Mouse (Mus musculus): ENCODE measurements around the gene Creb5. TPM values are rescaled to one million over a fixed set of nuclear protein-coding genes. Genes with fewer than 3 reads are reported as not detected.

Gene Creb5
- polyA plus RNA-seq, 1 experiment from 2014 or later: 3.2 TPM

GRCm38 (mm10) chr6:53562586-53562985 is 275.5 kb downstream of the Creb5 start:
- Histone ChIP-seq H3K4me2 (ENCODE audit: low read length) (no peak overlapping the region), H3K9ac (ENCODE audit: low read depth, low read length) (no peak overlapping the region), H3K36me3 (ENCODE audit: control insufficient read depth, insufficient read depth, low read length) (no peaks in the 10 kb centered on the region), H3K9me3 (ENCODE audit: control insufficient read depth, low read length) (no peaks in the 10 kb centered on the region), H3K4me3 (ENCODE audit: low read length) (no peak overlapping the region), H3K27ac (ENCODE audit: low read depth, low read length) (no peak overlapping the region), H3K4me1 (ENCODE audit: control insufficient read depth, insufficient read depth, low read depth, low read length) (no peaks in the 10 kb centered on the region; the same call in 1 of the 2 replicates), H3K27me3 (replicated peaks; ENCODE audit: control insufficient read depth, insufficient read depth, low read length) (no peaks in the 10 kb centered on the region)
- 71% methylated on average over 7 of the region's 7 CpGs for WGBS
- ATAC-seq: no peak

- Histone ChIP-seq H3K4me2 (ENCODE audit: low read length) (no peak overlapping the region), H3K4me3 (ENCODE audit: low read length) (no peak overlapping the region), H3K36me3 (ENCODE audit: control insufficient read depth, insufficient read depth, low read length) (no peaks in the 10 kb centered on the region), H3K27me3 (replicated peaks; ENCODE audit: control insufficient read depth, insufficient read depth, low read length) (no peaks in the 10 kb centered on the region), H3K27ac (ENCODE audit: low read depth, low read length) (no peak overlapping the region), H3K4me1 (ENCODE audit: control insufficient read depth, insufficient read depth, low read depth, low read length) (no peaks in the 10 kb centered on the region; the same call in 1 of the 2 replicates), H3K9ac (ENCODE audit: low read depth, low read length) (no peak overlapping the region), H3K9me3 (ENCODE audit: control insufficient read depth, low read length) (no peaks in the 10 kb centered on the region)
- 82% methylated on average over 16 of the region's 16 CpGs for WGBS
- ATAC-seq: no peak
These were observed 276.6 kb downstream of the Creb5 start for GRCm38 (mm10) chr6:53563546-53564185.

GRCm38 (mm10) chr6:53569436-53569835 is 282.4 kb downstream of the Creb5 start:
- H3K4me1 ChIP-seq (ENCODE audit: control insufficient read depth, insufficient read depth, low read depth, low read length): peaks cover 5% of the 10 kb centered on the region; the same call in 1 of the 2 replicates
- WGBS: 47% methylated on average over 3 of the region's 3 CpGs
- ATAC-seq: no peak

GRCm38 (mm10) chr6:53570906-53571305 is 283.8 kb downstream of the Creb5 start:
- Histone ChIP-seq H3K36me3 (ENCODE audit: control insufficient read depth, insufficient read depth, low read length) (no peaks in the 10 kb centered on the region), H3K27me3 (replicated peaks; ENCODE audit: control insufficient read depth, insufficient read depth, low read length) (no peaks in the 10 kb centered on the region), H3K9ac (ENCODE audit: low read depth, low read length) (no peak overlapping the region), H3K27ac (ENCODE audit: low read depth, low read length) (no peak overlapping the region), H3K4me1 (ENCODE audit: control insufficient read depth, insufficient read depth, low read depth, low read length) (peaks cover 5% of the 10 kb centered on the region; the same call in 1 of the 2 replicates), H3K9me3 (ENCODE audit: control insufficient read depth, low read length) (no peaks in the 10 kb centered on the region), H3K4me2 (ENCODE audit: low read length) (no peak overlapping the region), H3K4me3 (ENCODE audit: low read length) (no peak overlapping the region)
- 91% methylated on average over 4 of the region's 4 CpGs for WGBS
- no peak for ATAC-seq

More at GRCm38 (mm10) chr6:53569436-53569835, 282.4 kb downstream of the Creb5 start:
- Histone ChIP-seq H3K36me3 (ENCODE audit: control insufficient read depth, insufficient read depth, low read length) (no peaks in the 10 kb centered on the region), H3K27me3 (replicated peaks; ENCODE audit: control insufficient read depth, insufficient read depth, low read length) (no peaks in the 10 kb centered on the region), H3K27ac (ENCODE audit: low read depth, low read length) (no peak overlapping the region), H3K4me2 (ENCODE audit: low read length) (no peak overlapping the region), H3K4me3 (ENCODE audit: low read length) (no peak overlapping the region), H3K9me3 (ENCODE audit: control insufficient read depth, low read length) (no peaks in the 10 kb centered on the region), H3K9ac (ENCODE audit: low read depth, low read length) (no peak overlapping the region)

GRCm38 (mm10) chr6:53571571-53572122 is 284.6 kb downstream of the Creb5 start:
- WGBS: 88% methylated on average over 4 of the region's 4 CpGs
- H3K4me2 ChIP-seq (ENCODE audit: low read length): no peak overlapping the region
- H3K4me1 ChIP-seq (ENCODE audit: control insufficient read depth, insufficient read depth, low read depth, low read length): peaks cover 5% of the 10 kb centered on the region; the same call in 1 of the 2 replicates
- H3K4me3 ChIP-seq (ENCODE audit: low read length): no peak overlapping the region
- H3K9me3 ChIP-seq (ENCODE audit: control insufficient read depth, low read length): no peaks in the 10 kb centered on the region
- H3K9ac ChIP-seq (ENCODE audit: low read depth, low read length): no peak overlapping the region
- no peaks in the 10 kb centered on the region for H3K36me3 ChIP-seq (ENCODE audit: control insufficient read depth, insufficient read depth, low read length)
- H3K27me3 ChIP-seq (replicated peaks; ENCODE audit: control insufficient read depth, insufficient read depth, low read length): no peaks in the 10 kb centered on the region
- no peak for ATAC-seq
- no peak overlapping the region for H3K27ac ChIP-seq (ENCODE audit: low read depth, low read length)

GRCm38 (mm10) chr6:53572456-53572855 is 285.4 kb downstream of the Creb5 start:
- 69% methylated on average over 4 of the region's 4 CpGs for WGBS
- Histone ChIP-seq H3K27me3 (replicated peaks; ENCODE audit: control insufficient read depth, insufficient read depth, low read length) (no peaks in the 10 kb centered on the region), H3K9ac (ENCODE audit: low read depth, low read length) (no peak overlapping the region; the same call in 1 of the 2 replicates), H3K4me2 (ENCODE audit: low read length) (no peak overlapping the region), H3K4me3 (ENCODE audit: low read length) (no peak overlapping the region), H3K4me1 (ENCODE audit: control insufficient read depth, insufficient read depth, low read depth, low read length) (peaks cover 5% of the 10 kb centered on the region; the same call in 1 of the 2 replicates), H3K9me3 (ENCODE audit: control insufficient read depth, low read length) (no peaks in the 10 kb centered on the region), H3K36me3 (ENCODE audit: control insufficient read depth, insufficient read depth, low read length) (no peaks in the 10 kb centered on the region), H3K27ac (ENCODE audit: low read depth, low read length) (no peak overlapping the region; the same call in 1 of the 2 replicates)
- ATAC-seq: no peak

GRCm38 (mm10) chr6:53572979-53573710 is 286.1 kb downstream of the Creb5 start:
- no peaks in the 10 kb centered on the region for H3K9me3 ChIP-seq (ENCODE audit: control insufficient read depth, low read length)
- H3K27ac ChIP-seq (ENCODE audit: low read depth, low read length): peak overlapping the region; percentile 72
- WGBS: 5% methylated on average over 15 of the region's 16 CpGs
- H3K9ac ChIP-seq (ENCODE audit: low read depth, low read length): peak overlapping the region; percentile 63
- H3K36me3 ChIP-seq (ENCODE audit: control insufficient read depth, insufficient read depth, low read length): no peaks in the 10 kb centered on the region
- H3K4me2 ChIP-seq (ENCODE audit: low read length): peak overlapping the region; percentile 64
- peak; percentile 93 for ATAC-seq
- H3K27me3 ChIP-seq (replicated peaks; ENCODE audit: control insufficient read depth, insufficient read depth, low read length): no peaks in the 10 kb centered on the region
- peaks cover 5% of the 10 kb centered on the region; the same call in 1 of the 2 replicates for H3K4me1 ChIP-seq (ENCODE audit: control insufficient read depth, insufficient read depth, low read depth, low read length)
- peak overlapping the region; percentile 40 for H3K4me3 ChIP-seq (ENCODE audit: low read length)

- Histone ChIP-seq H3K4me2 (ENCODE audit: low read length) (peak overlapping the region; percentile 64), H3K9me3 (ENCODE audit: control insufficient read depth, low read length) (no peaks in the 10 kb centered on the region), H3K9ac (ENCODE audit: low read depth, low read length) (peak overlapping the region; percentile 63), H3K4me1 (ENCODE audit: control insufficient read depth, insufficient read depth, low read depth, low read length) (peaks cover 5% of the 10 kb centered on the region; the same call in 1 of the 2 replicates), H3K4me3 (ENCODE audit: low read length) (peak overlapping the region; percentile 40), H3K27ac (ENCODE audit: low read depth, low read length) (peak overlapping the region; percentile 72; the same call in 1 of the 2 replicates), H3K36me3 (ENCODE audit: control insufficient read depth, insufficient read depth, low read length) (no peaks in the 10 kb centered on the region), H3K27me3 (replicated peaks; ENCODE audit: control insufficient read depth, insufficient read depth, low read length) (no peaks in the 10 kb centered on the region)
- no peak for ATAC-seq
- WGBS: 7% methylated on average over 6 of the region's 6 CpGs
These were observed 286.6 kb downstream of the Creb5 start for GRCm38 (mm10) chr6:53573711-53574065.

GRCm38 (mm10) chr6:53574097-53574496 is 287.0 kb downstream of the Creb5 start:
- Histone ChIP-seq H3K4me2 (ENCODE audit: low read length) (peak overlapping the region; percentile 64), H3K27ac (ENCODE audit: low read depth, low read length) (no peak overlapping the region), H3K27me3 (replicated peaks; ENCODE audit: control insufficient read depth, insufficient read depth, low read length) (no peaks in the 10 kb centered on the region), H3K36me3 (ENCODE audit: control insufficient read depth, insufficient read depth, low read length) (no peaks in the 10 kb centered on the region), H3K4me3 (ENCODE audit: low read length) (peak overlapping the region; percentile 40), H3K4me1 (ENCODE audit: control insufficient read depth, insufficient read depth, low read depth, low read length) (peaks cover 5% of the 10 kb centered on the region; the same call in 1 of the 2 replicates), H3K9ac (ENCODE audit: low read depth, low read length) (peak overlapping the region; percentile 55), H3K9me3 (ENCODE audit: control insufficient read depth, low read length) (no peaks in the 10 kb centered on the region)
- ATAC-seq: no peak
- WGBS: 24% methylated on average over 12 of the region's 12 CpGs

All from hindbrain, embryonic 16.5 days (tissue).